Mouse (Mus musculus) spleen, postnatal 36 days (tissue): ENCODE results near the gene Nup54.

Experiments used
- DNase-seq, 2 experiments: peaks; one replicate each; pipeline ENCODE4 v3.0.0; 2022; ENCODE audit warnings: low spot score in 2 of 2, mixed read lengths in 1 of 2

Gene Nup54

DNA sequence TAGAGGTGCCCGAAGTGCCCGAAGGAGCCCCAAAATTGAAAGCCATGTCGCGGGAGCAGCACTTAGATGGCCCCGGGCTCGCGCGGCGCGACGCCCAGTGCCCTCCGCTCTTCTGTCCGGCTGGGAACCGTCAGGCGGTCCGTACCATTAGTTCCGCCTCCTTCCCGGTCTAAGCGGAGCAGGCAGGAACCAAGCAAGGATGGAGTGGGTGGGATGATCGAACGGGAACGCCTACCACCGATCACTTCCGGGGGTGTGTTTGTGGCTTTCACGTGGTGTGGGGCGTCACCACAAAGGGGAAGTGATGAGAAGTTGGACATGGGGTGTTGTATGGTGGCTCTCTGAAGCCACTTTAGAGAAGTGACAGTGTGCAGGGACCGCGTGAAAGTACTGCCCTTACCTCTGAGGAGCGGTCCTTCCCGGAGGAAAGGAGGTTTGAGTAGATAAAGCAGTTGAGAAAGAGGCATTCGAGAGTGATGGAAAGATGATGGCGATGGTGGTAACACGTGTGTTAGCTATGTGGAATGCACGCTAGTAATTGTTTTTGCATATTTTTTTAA is at the start of gene Nup54:
Nup54 (minus strand) TSS at position 195 of the 560 bp plus-strand sequence.
- DNase-seq = peak; percentile 97

GRCm38 (mm10) chr5:92472863-92473262 is 37.8 kb upstream of the Nup54 start:
- no peak for DNase-seq

DNA sequence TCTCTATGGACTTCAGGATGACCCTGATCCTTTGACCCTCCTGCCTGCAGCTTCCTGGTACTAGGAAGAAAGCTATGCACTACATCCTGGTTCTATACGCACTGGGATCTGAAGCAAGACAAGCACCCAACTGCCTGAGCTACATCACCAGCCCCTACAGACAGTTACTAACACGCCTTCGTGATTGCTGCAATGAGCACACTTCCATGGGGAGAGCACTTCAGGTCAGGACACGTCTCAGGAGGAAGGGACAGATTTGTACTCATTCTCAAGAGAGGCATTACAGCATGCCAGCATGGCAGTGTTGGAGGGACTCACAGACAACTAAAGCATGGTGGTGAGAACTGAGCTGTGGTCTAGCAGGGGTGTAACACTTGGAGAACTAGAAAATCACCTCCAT is 36.5 kb upstream of the Nup54 start:
- no peak for DNase-seq

- DNase-seq = peak in 1 of 2 experiments; percentile 18
Observed at GRCm38 (mm10) chr5:92469201-92470130, 34.4 kb upstream of the Nup54 start.

GRCm38 (mm10) chr5:92468234-92468633 is 33.2 kb upstream of the Nup54 start:
- no peak for DNase-seq

DNA sequence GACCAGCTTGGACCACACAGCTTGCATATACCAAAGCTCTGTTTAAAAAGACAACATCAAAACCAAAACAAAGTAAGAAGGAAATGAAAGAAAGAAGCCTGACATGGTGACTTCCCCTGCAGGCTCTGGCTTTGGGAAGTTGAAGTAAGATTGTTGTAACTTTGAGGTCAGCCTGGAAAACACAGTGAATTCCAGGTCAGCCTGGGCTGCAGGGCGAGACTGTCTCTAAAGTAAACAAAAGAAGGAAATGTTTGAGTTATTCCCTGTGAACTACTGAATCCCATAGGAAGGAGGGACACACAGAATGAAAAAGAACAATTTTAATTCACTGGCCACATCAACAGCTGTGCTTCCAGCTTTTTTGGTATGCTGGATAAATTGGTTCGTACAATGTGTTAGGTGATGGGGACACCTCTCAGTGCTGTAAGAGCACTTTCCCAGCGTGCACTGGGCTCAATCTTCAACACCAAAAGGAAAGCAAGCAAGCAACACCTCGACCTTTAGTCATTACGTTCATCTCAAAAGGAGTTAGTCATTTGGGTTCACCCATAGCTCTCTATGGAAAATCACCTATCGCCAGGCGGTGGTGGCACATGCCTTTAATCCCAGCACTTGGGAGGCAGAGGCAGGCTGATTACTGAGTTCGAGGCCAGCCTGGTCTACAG is 32.2 kb upstream of the Nup54 start:
- no peak for DNase-seq

- DNase-seq = no peak
Observed at GRCm38 (mm10) chr5:92465511-92465910, 30.5 kb upstream of the Nup54 start.

DNA sequence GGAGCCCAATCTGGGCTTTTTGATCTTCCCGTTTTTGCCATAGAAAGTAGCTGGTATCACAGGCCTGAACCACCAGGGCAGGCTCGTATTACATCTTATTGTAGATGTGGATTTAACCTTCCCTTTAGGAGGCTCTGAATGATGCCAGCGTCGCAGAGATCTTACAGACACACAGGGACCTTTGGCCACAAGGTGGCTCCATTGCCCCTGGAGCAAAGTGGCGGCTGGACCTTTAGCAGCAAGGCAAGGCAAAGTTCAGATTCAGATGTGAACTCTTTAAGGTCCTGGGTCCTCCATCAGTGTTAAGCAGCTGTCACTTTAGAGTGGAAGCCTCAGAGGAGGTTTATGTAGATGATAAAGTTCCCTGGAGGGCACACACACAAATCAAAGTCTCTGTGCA is 26.3 kb upstream of the Nup54 start:
- DNase-seq = peak; percentile 50 to 51

DNA sequence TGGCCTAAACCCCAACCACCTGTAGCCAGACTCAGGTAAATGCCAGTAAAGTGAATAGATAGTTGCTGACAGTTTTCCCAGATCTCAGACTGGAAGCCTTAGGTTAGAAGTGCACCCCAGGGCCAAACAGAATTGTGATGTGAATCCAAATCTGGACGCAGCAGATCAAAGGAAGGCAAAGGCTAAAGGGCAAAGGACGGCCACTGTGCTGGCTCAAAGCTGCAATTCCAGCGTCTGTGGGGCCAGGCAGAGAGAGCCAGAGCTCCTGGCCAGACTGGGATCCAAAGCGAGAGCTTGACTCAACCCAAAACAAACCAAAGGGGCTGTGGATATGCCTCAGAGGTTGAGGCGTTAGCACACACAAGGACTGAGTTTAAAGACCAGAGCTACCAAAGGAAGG is 23.7 kb upstream of the Nup54 start:
- no peak for DNase-seq

DNA sequence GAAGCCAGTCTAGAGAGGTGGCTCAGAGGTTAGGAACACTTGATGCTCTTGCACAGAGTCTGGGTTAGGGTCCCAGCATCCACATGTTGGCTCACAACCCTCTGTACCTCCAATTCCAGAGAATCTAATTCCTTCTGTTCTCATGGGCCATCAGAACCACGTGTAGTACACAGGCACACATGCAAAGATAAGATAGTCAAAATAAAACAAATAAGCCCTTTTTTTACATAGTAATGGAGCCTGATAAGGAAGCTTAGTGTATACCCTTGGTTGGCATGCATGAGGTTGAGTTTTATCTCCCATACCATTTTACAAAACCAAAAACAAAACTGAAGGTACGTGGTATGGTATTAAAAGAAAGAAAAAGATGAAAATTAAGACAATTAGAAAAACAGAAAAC is 22.4 kb upstream of the Nup54 start:
- DNase-seq = no peak

- DNase-seq = no peak
Observed at GRCm38 (mm10) chr5:92452876-92453275, 17.9 kb upstream of the Nup54 start.

DNA sequence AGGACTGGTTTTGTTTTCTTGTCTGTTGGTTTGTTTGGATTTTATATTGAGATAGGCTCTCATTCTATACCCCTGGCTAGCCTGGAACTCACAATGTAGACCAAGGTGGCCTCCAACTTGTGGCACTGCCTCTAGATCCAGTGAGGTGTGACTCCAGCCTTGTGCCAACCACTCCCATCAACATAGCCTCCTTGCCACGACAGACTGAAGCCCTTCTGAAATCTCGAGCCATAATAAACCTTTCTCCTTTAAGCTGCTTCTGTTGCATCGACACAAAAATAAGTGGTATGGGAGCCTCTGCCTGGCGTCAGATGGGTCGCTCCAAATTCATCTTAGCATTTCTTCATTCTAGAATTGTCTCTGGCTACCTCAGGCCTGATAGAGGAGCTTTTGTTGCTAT is 11.7 kb upstream of the Nup54 start:
- DNase-seq = no peak

DNA sequence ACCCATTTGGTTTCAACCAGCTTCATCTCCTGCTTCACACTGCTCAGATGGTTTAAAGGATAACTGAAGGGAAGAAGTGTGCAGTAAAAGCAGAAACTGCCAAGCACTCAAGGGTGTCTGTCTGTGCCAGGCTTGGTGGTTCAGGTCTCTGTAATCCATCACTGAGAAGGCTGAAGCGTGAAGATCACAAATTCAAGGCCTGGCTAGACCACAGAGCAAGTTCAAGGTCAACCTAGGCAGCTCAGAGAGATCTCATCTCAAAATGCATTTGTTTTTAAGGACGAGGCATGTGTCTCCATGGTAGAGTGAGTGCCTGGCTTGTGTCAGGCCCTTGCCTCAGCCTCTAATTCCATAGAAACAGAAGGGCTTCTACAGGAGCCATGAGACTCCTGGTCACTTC is 10.0 kb upstream of the Nup54 start:
- no peak for DNase-seq

- DNase-seq = no peak
Observed at GRCm38 (mm10) chr5:92442914-92443313, 7.9 kb upstream of the Nup54 start.

GRCm38 (mm10) chr5:92441494-92441893 is 6.5 kb upstream of the Nup54 start:
- DNase-seq = peak; percentile 20 to 45

DNA sequence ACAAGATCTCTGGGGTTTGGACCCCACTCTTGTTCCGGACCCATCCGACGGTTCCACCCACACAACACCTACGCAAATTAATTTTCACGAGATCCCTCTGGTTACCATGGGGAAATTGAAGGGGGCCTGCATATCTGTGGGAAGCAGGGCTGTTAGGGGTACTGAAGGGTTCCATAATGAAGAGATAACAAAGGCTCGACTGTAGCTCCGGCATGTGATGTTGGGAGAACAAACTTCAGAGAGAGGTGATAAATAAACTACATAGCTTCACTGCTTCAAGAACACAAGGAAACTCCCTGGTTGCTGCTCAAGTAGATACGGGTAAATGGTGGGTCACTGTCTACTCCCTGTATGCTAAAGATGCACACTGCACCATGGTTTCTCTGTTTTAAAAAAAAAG is 3.5 kb upstream of the Nup54 start:
- DNase-seq = no peak

DNA sequence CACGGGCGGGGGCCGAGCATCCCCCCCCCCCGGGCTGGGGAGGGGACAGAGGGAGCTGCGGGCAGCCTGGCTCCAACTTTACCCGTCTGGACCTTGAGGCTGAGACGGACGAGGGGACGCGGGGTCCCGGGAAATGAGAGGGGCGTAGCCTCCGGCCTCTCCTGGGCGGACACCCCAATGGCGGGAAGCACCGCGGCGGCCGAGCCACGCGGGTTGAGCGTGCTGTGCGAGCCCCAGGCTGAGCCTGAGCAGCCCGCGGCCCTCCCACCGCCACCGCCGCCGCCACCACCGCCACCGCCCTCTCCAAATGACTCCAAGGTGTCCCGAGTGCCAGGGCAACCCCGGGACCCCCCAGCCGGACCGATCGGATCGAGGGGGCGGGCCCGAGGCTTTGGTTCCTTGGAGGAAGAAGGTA is 441 bp downstream of the Nup54 start:
- no peak for DNase-seq

DNA sequence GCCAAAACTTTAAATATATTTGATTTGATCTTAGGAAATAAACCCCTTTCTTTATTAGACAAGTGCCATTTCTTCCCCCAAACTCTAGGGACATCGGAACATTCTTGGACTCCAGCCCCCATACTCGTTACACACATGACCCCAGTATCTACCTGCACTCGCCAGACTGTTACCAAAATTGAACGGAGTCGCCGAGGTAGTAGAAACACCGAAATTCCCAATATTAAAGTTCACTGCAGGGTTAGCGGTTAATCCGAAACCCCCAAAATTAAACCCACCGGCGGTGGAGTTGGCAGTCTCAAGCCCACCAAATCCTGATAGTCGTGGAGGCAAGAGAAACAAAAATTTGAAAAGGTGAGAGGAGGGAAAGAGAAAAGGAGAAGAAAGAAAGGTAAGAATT is 949 bp downstream of the Nup54 start:
- no peak for DNase-seq

- DNase-seq = no peak
Observed at GRCm38 (mm10) chr5:92431611-92432010, 3.4 kb downstream of the Nup54 start.

DNA sequence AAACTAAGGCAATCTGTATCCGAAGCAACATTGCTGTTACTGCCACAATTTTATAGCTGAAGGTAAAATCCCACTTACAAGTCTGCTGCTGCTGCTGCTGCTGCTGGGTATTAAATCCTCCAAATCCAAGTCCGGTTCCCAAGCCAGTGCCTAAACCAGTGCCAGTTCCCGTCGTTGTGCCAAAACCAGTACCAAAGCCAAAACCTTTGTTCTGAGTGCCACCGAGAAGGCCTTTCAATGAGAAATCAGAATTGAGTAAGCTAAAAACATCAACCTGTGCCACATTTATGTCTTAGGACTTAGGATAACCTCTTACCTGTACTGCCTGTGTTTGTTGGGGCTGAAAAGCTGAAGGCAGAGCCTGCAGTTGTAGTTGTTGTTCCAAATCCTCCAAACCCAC is 4.3 kb downstream of the Nup54 start:
- DNase-seq = no peak

GRCm38 (mm10) chr5:92424126-92424525 is 10.9 kb downstream of the Nup54 start:
- no peak for DNase-seq

GRCm38 (mm10) chr5:92413982-92414375 is 21.0 kb downstream of the Nup54 start:
- DNase-seq = no peak
